Mouse (Mus musculus) cerebellum, adult 2 months (tissue): ENCODE results near the gene Tbxa2r.

ENCODE experiments used
- CTCF ChIP-seq: fragments of 200-500 bp; IDR thresholded peaks from 2 replicates; pipeline ENCODE4 v1.5.1; 2011; ENCODE audit warnings: low read depth, mild to moderate bottlenecking, control low read depth, low read length, moderate library complexity, borderline replicate concordance; ENCODE audit not compliant: insufficient read depth
- POLR2A ChIP-seq: fragments of 200-500 bp; IDR thresholded peaks from 2 replicates; pipeline ENCODE4 v1.6.1; 2011; ENCODE audit warnings: low read length, control low read depth, borderline replicate concordance; ENCODE audit not compliant: insufficient read depth

- peak; percentile 75 for TF ChIP-seq CTCF
- TF ChIP-seq POLR2A = no peak
Measured at GRCm38 (mm10) chr10:81287513-81288157, 40.9 kb upstream of the Tbxa2r start.
